Mouse (Mus musculus): Measurements from ENCODE around the gene Dusp1. TPM values are rescaled to one million over a fixed set of nuclear protein-coding genes. Genes with fewer than 3 reads are reported as not detected.

Gene Dusp1
- total RNA-seq, 2 experiments from 2014 or later, result 14.9 to 20.9 TPM

DNA sequence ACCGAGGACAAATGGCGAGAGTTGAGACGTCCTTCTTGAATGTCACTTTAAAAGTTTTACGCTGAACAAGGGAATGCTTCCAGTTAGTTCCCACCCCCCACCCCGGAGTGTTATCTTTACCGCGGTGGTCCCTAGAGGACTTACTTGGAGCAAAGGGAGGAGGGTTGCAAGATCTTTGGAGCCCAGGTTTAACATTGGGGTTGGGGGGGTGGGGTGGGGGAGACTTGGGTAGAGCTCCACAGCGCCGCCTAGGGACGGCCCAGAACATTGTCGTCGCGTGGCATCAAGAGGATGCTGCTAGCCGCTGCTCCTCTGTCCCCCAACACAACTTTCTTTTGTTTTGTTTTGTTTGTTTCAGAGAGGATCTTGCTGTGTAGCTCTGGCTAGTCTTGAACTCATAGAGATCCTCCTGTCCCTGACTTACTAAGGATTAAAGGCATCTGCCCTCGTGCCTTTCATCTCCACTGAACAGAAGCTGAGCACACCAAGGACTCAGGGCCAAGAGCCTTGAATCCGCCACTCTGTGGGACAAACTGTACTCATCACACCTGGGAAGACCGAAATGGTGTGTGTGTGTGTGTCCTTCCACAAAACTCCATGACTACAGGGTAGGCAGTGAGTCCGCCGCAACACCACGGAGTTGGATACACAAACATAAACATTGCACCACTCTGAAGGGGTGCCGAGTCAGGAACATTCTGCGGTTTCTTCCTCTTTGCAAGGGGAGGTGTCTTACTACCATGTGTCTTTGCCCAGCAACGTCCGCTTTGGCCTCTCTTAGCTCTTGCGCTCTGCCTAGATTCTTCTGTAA is 52.8 kb downstream of the Dusp1 start:
- peak; percentile 51 to 66 for DNase-seq (ENCODE audit: low spot score in 2 of 2)

DNA sequence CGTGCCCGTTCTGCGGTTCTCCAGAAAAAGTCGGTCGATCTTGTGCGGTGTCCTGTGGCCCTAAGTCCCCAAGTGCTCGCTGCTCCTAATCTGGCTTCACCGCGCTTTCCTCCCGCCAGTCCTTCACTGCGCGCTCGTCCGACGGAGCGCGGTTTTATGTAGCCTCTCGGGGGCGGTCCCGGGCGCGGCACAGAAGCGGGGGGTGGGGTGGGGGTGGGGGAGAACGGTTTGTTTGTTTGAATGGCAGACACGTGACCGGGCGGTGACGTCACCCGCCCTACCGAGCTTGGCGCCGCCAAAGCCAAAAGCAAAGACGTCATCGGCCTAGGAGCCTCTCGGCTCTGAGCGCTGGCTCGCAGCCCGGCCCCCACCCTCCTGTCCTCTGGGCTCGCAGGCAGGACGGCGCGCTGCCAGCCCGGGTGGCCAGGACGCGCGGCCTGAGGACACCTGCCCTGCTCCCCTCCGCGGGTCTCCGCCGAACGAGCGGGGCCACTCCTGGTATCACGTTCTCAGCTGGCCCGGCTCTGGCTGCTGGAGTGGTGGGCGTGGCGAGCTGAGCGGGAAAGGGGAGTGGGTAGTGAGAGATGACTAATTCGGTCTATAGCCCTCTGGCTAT is 53.5 kb downstream of the Dusp1 start:
- peak overlapping the region; percentile 98 for H3K27ac ChIP-seq
- H3K4me3 ChIP-seq, result peak overlapping the region; percentile 77
- no peak for TF ChIP-seq CTCF (conservative IDR thresholded peaks at IDR 0.05)
- peak; percentile 91 to 95 for DNase-seq (ENCODE audit: low spot score in 2 of 2)

More for the DNA sequence above, 52.8 kb downstream of the Dusp1 start:
- H3K27ac ChIP-seq, result peak overlapping the region; percentile 98
- peak; percentile 89 for TF ChIP-seq CTCF (conservative IDR thresholded peaks at IDR 0.05)
- H3K4me3 ChIP-seq, result peak overlapping the region; percentile 77

DNA sequence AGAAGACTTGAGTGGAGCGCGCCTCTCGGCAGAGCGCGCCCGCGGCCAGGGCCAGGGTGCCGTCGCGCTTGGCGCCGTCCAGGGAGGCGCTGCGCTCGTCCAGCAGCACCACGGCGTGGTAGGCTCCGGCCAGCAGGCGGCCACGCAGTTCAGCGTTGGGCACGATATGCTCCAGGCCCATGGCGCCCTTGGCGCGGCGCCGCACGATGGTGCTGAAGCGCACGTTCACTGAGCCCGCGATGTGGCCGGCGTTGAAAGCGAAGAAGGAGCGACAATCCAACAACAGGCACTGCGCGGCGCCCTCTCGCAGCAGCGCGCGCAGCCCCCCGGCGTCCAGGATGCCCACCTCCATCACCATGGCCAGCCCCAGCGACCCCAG is 54.0 kb downstream of the Dusp1 start:
- DNase-seq (ENCODE audit: low spot score in 2 of 2), result peak; percentile 63 to 72
- peak; percentile 80 for TF ChIP-seq CTCF (conservative IDR thresholded peaks at IDR 0.05)
- peak overlapping the region; percentile 77 for H3K4me3 ChIP-seq
- H3K27ac ChIP-seq, result peak overlapping the region; percentile 98

DNA sequence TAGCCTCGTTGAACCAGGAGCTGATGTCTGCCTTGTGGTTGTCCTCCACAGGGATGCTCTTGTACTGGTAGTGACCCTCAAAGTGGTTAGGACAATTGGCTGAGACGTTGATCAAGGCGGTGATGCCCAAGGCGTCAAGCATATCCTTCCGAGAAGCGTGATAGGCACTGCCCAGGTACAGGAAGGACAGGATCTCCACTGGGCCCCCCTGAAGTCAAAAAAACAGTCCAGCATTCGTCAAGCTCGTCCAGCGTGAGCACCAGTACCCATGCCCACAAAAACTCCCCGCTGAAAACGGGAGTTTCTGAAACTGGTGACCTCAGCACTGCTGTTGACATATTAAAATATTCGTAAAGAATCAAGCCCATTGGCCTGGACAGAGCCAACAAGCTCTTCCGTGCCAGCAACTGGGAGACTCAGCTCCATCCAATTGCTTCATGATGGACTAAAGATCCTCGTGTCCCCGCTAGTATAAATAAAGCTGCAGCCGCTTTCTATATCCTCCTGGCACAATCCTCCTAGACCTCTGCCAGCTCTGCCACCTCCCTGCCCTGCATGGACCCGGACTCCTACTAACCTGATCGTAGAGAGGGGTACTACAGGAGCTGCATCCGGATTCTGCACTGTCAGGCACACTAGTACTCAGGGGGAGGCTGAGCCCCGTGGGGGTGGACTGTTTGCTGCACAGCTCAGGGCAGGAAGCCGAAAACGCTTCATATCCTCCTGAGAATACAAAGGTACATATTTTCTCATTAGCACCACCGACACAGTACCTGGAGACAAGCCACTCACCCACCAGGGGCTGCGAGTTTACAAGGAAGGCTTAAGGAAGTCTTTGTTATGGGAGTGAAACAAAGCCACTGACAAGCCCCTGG is 54.7 kb downstream of the Dusp1 start:
- no peak for TF ChIP-seq CTCF (conservative IDR thresholded peaks at IDR 0.05)
- peak overlapping the region; percentile 98 for H3K27ac ChIP-seq
- DNase-seq (ENCODE audit: low spot score in 2 of 2), result no peak
- H3K4me3 ChIP-seq, result peak overlapping the region; percentile 77

DNA sequence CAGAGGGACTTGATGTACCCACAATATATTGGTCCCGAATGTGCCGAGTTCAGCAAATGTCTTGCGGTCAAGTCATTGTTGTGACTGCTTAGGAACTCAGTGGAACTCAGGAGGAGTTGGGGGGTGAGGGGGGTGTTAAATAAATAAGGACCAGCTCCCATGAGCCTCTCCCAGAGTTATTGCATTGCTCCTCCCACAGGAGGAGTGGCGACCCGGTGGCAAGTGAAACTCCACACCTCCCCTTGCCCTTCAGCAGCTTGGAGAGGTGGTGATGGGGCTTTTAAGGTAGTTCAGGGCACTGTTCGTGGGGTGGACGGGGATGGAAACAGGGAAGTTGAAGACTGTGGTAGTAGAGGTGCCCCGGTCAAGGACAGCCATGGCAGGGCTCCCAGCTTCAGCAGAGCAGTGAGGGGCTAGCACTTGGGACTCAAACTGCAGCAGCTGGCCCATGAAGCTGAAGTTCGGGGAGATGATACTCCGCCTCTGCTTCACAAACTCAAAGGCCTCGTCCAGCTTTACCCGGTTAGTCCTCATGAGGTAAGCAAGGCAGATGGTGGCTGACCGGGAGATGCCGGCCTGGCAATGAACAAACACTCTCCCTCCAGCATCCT is 55.8 kb downstream of the Dusp1 start:
- 0 out of 2 replicates have a peak, but pooled peaks have one; percentile 3 for TF ChIP-seq CTCF (conservative IDR thresholded peaks at IDR 0.05)
- Histone ChIP-seq H3K4me3 (peak overlapping the region; percentile 77), H3K27ac (peak overlapping the region; percentile 98)
- DNase-seq (ENCODE audit: low spot score in 2 of 2), result no peak

GRCm38 (mm10) chr17:26505181-26505581 is 56.7 kb downstream of the Dusp1 start:
- no peak for TF ChIP-seq CTCF (conservative IDR thresholded peaks at IDR 0.05)
- Histone ChIP-seq H3K27ac (peak overlapping the region; percentile 98), H3K4me3 (peak overlapping the region; percentile 77)
- no peak for DNase-seq (ENCODE audit: low spot score in 2 of 2)

- Histone ChIP-seq H3K27ac (peak overlapping the region; percentile 98), H3K4me3 (peak overlapping the region; percentile 45)
- DNase-seq (ENCODE audit: low spot score in 2 of 2), result peak; percentile 75 to 83
- no peak for TF ChIP-seq CTCF (conservative IDR thresholded peaks at IDR 0.05)
These were observed 57.8 kb downstream of the Dusp1 start for GRCm38 (mm10) chr17:26503981-26504671.

- H3K27ac ChIP-seq, result peak overlapping the region; percentile 98
- TF ChIP-seq CTCF (conservative IDR thresholded peaks at IDR 0.05), result no peak
- peak; percentile 74 to 88 for DNase-seq (ENCODE audit: low spot score in 2 of 2)
- H3K4me3 ChIP-seq, result peak overlapping the region; percentile 45
These were observed 58.9 kb downstream of the Dusp1 start for GRCm38 (mm10) chr17:26502808-26503671.

- H3K27ac ChIP-seq, result no peak overlapping the region
- H3K4me3 ChIP-seq, result no peak overlapping the region
- DNase-seq (ENCODE audit: low spot score in 2 of 2), result no peak
- no peak for TF ChIP-seq CTCF (conservative IDR thresholded peaks at IDR 0.05)
These were observed 60.1 kb downstream of the Dusp1 start for GRCm38 (mm10) chr17:26501826-26502225.

- DNase-seq (ENCODE audit: low spot score in 2 of 2), result no peak
- no peak overlapping the region for H3K4me3 ChIP-seq
- TF ChIP-seq CTCF (conservative IDR thresholded peaks at IDR 0.05), result no peak
- H3K27ac ChIP-seq, result no peak overlapping the region
These were observed 63.3 kb downstream of the Dusp1 start for GRCm38 (mm10) chr17:26498626-26499025.

DNA sequence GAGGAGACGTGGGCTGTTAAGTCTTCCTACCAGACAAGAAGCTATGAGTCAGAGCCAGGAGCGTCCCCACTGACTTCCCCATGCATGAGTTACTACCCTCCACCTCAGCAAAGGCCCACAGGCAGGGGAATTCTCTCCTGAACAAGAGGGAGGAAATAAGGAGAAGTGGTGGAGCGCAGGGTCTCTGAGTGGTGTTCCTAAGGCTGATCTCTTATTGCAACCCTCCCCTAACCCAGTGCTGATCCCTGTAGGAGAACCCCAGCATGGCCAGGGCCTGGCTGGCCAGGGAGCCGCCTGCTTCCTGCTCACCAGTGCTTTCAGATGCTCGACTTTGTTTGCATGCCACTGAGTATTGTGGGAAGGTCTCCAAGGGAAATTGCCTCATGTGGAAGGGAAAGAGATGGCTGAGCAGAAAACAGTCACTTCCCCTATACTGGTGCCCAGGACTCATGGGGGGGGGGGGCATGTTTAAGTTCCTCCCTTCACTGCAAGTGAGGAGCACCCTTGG is 64.5 kb downstream of the Dusp1 start:
- Histone ChIP-seq H3K4me3 (no peak overlapping the region), H3K27ac (0 out of 2 replicates have a peak overlapping the region, but pooled peaks have one; percentile 0)
- DNase-seq (ENCODE audit: low spot score in 2 of 2), result no peak
- no peak for TF ChIP-seq CTCF (conservative IDR thresholded peaks at IDR 0.05)
